Mouse (Mus musculus) heart, embryonic 16.5 days (tissue): ENCODE data around the gene Zfp687. TPM values are rescaled to one million over a fixed set of nuclear protein-coding genes. Genes with fewer than 3 reads are reported as not detected.

ENCODE experiments used
- ATAC-seq: fragments of 200-750 bp; cut with Nextera tagmentation; replicated peaks from 2 replicates; pipeline ENCODE4 v1.8.0; 2017; ENCODE audit warnings: moderate number of reproducible peaks; ENCODE audit not compliant: insufficient read depth, low FRiP score; ENCODE audit errors: extremely low read depth
- H3K27ac ChIP-seq: fragments of 300-500 bp; sonication (generic); 2 replicates; pipeline ENCODE4 v1.5.1; 2014; ENCODE audit warnings: mild to moderate bottlenecking, low read length, control low read depth, moderate library complexity
- H3K27me3 ChIP-seq: fragments of 300-500 bp; sonication (generic); 2 replicates; pipeline ENCODE4 v1.6.1; 2014; ENCODE audit warnings: low read length, mixed read lengths; ENCODE audit not compliant: control insufficient read depth, insufficient read depth
- H3K36me3 ChIP-seq: fragments of 300-500 bp; sonication (generic); 2 replicates; pipeline ENCODE4 v1.6.1; 2014; ENCODE audit not compliant: control insufficient read depth, insufficient read depth
- H3K4me1 ChIP-seq: fragments of 300-500 bp; sonication (generic); 2 replicates; pipeline ENCODE4 v1.6.1; 2014; ENCODE audit warnings: low read length, mixed read lengths; ENCODE audit not compliant: control insufficient read depth, insufficient read depth
- H3K4me2 ChIP-seq: fragments of 300-500 bp; sonication (generic); 2 replicates; pipeline ENCODE4 v1.6.1; 2014; ENCODE audit warnings: low read depth, mild to moderate bottlenecking, control low read depth, low read length
- H3K4me3 ChIP-seq: fragments of 300-500 bp; sonication (generic); 2 replicates; pipeline ENCODE4 v1.5.1; 2014; ENCODE audit warnings: mild to moderate bottlenecking, control low read depth, low read length
- H3K9ac ChIP-seq: fragments of 300-500 bp; sonication (generic); 2 replicates; pipeline ENCODE4 v1.6.1; 2014; ENCODE audit warnings: low read length, control low read depth
- H3K9me3 ChIP-seq: fragments of 300-500 bp; sonication (generic); replicated peaks from 2 replicates; pipeline ENCODE4 v1.6.1; 2016; ENCODE audit warnings: low read length; ENCODE audit not compliant: control insufficient read depth
- WGBS: fragments of 180-500 bp; shearing (Covaris S2); extraction: QIAGEN DNeasy Blood & Tissue Kit; methylation state at CpG from one replicate; pipeline ENCODE4 v1.1.7; 2014; 5-methylcytosine and 5-hydroxymethylcytosine counted together
- polyA plus RNA-seq: library from polyadenylated mRNA; unstranded; fragments of >200 nt; fragmentation: Nextera tagmentation; extraction: Ambion mirVana; gene quantifications from 2 replicates; pipeline ENCODE4 v1.2.1, GENCODE M21; 2015

Gene Zfp687
- polyA plus RNA-seq, 1 experiment from 2014 or later, result 16.4 TPM

DNA sequence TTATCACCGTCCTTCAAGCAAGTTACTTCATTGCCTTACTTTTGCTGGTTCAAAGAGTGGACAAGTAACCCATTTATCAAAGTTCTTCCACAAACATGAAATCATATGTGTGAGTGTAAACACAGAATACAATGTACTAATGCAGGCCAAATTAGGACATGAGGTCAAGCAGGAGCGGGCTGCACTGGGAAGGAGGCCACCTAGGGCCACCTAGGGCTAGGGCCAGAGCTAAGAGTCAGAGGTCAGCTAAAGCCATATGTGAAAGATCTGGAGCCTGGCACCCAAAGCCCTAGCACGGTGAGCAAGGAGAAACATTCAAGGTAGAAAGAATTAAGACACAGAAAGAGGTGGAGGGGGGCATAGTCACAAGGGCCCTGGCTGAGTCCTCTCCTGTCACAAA lies 2.3 kb downstream of the Zfp687 start:
- Histone ChIP-seq H3K27ac (no peak overlapping the region), H3K4me1 (peaks cover 17% of the 10 kb centered on the region), H3K4me2 (no peak overlapping the region), H3K27me3 (no peaks in the 10 kb centered on the region), H3K9ac (no peak overlapping the region), H3K36me3 (peaks cover 30% of the 10 kb centered on the region), H3K9me3 (no peaks in the 10 kb centered on the region), H3K4me3 (no peak overlapping the region)
- ATAC-seq, result no peak
- whole genome bisulfite sequencing, result 88% methylated on average over 3 of the region's 3 CpGs

DNA sequence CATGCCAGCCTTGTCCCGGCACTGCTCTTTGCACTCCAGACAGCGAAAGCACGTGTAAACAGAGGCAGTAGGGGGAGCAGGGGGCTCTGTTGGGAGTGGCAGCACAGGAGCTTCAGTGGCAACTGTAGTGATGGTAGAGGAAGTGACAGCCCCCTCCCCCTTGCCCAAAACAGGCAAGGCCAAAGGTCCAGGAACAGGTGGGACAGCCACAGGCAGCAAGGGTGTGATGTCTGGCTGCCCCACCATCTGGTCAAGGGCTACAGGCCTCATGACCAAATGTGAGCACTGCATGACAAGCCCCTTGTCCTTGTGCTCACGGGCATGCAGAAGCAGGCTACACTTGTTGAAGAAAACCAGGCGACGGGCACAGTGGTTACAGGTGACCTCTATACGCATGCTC lies 4.9 kb downstream of the Zfp687 start:
- peaks cover 51% of the 10 kb centered on the region for H3K36me3 ChIP-seq
- no peak overlapping the region for H3K27ac ChIP-seq
- no peak overlapping the region for H3K9ac ChIP-seq
- H3K27me3 ChIP-seq, result no peaks in the 10 kb centered on the region
- no peaks in the 10 kb centered on the region for H3K9me3 ChIP-seq
- H3K4me1 ChIP-seq, result peaks cover 12% of the 10 kb centered on the region
- no peak for ATAC-seq
- WGBS, result 76% methylated on average over 7 of the region's 7 CpGs
- H3K4me2 ChIP-seq, result no peak overlapping the region
- no peak overlapping the region for H3K4me3 ChIP-seq

GRCm38 (mm10) chr3:95007706-95008105 lies 7.5 kb downstream of the Zfp687 start:
- Histone ChIP-seq H3K36me3 (peaks cover 65% of the 10 kb centered on the region), H3K27ac (no peak overlapping the region), H3K27me3 (no peaks in the 10 kb centered on the region), H3K4me1 (no peaks in the 10 kb centered on the region), H3K9me3 (no peaks in the 10 kb centered on the region), H3K9ac (no peak overlapping the region), H3K4me3 (no peak overlapping the region), H3K4me2 (no peak overlapping the region)
- WGBS, result 85% methylated on average over 9 of the region's 9 CpGs
- no peak for ATAC-seq

DNA sequence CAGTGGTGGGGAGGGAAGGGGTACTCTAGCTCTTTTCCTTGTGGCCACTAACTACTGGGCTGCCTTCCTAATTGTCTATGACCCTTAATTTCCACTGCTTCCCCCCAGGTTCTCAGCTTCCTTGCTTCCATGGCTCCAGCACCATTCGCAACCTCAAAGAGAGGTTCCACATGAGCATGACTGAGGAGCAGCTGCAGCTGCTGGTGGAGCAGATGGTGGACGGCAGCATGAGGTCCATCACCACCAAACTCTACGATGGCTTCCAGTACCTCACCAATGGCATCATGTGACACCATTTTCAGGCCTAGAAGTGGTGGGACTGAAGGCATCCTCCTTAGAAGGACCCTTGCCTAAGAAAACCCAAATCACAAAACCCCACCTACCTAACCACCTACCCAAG lies 9.6 kb downstream of the Zfp687 start:
- Histone ChIP-seq H3K36me3 (peaks cover 66% of the 10 kb centered on the region), H3K4me3 (no peak overlapping the region), H3K4me2 (no peak overlapping the region), H3K27me3 (no peaks in the 10 kb centered on the region), H3K27ac (no peak overlapping the region), H3K9ac (no peak overlapping the region), H3K4me1 (no peaks in the 10 kb centered on the region), H3K9me3 (no peaks in the 10 kb centered on the region)
- no peak for ATAC-seq
- 87% methylated on average over 3 of the region's 3 CpGs for WGBS

DNA sequence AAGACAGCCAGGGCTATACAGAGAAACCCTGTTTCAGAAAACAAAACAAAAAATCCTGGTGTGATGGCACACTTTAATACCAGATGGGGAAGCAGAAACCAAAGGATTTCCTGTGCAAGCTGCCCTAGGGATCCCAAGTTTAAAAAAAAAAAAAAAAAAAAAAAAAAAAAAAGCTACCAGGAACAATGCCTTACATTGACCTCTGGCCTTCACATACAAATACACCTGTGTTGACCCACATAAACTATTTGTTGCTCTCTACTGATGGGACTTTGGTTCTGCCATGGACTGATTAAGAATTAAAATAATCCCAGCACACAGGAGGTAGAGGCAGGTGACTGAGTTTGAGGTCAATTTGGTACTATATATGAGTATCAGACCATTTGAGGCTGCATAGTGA lies 12.0 kb downstream of the Zfp687 start:
- no peaks in the 10 kb centered on the region for H3K9me3 ChIP-seq
- no peaks in the 10 kb centered on the region for H3K4me1 ChIP-seq
- no peaks in the 10 kb centered on the region for H3K27me3 ChIP-seq
- no peak overlapping the region for H3K4me3 ChIP-seq
- no peak overlapping the region for H3K27ac ChIP-seq
- H3K36me3 ChIP-seq, result peaks cover 70% of the 10 kb centered on the region
- no peak for ATAC-seq
- H3K9ac ChIP-seq, result no peak overlapping the region
- H3K4me2 ChIP-seq, result no peak overlapping the region

DNA sequence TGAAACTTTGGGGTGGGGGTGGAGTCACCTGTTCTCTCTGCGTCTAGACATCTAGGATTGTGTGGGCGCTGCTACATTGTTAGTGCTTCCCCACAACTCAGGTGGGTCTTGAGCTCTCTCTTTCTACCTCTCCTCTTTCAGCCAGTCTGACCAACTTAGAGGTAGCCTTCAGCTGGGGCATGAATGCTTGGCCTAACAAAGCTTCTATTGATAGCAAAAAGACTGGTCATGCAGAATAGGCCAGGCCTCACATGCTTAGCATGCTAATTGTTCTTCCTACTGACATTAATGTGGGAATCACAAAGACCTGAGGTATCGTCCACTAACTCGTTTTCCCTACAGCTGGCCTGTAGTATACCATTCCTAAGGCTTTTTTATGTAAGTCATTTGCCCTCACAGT lies 12.7 kb downstream of the Zfp687 start:
- Histone ChIP-seq H3K27me3 (no peaks in the 10 kb centered on the region), H3K4me2 (no peak overlapping the region), H3K36me3 (peaks cover 63% of the 10 kb centered on the region), H3K4me3 (no peak overlapping the region), H3K9ac (no peak overlapping the region), H3K4me1 (no peaks in the 10 kb centered on the region), H3K27ac (no peak overlapping the region), H3K9me3 (no peaks in the 10 kb centered on the region)
- ATAC-seq, result no peak
- 85% methylated on average over 4 of the region's 4 CpGs for WGBS

DNA sequence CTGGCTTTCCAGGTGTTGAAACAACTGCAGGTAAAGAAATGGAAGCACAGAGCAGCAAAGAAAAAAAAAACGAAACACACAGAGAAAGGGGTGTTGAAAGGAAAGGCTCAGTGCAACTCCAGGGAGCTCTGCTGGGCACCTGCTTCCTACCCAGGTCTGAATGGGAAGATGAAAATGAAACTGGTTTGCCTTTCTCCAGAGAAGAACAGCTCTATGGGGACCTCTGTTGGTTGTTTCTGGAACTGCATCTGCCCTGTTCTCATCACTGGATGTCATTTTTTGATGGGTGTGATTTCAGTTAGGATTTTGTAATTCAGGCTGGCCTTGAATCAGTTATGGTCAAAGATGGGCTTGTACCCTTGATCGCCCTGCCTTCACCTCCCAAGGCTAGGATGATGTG lies 18.3 kb downstream of the Zfp687 start:
- ATAC-seq, result no peak
- WGBS, result 27% methylated on average over 2 of the region's 2 CpGs
- H3K36me3 ChIP-seq, result peaks cover 52% of the 10 kb centered on the region

GRCm38 (mm10) chr3:94989159-94989761 lies 26.0 kb downstream of the Zfp687 start:
- Histone ChIP-seq H3K27ac (0 out of 2 replicates have a peak overlapping the region, but pooled peaks have one; percentile 35), H3K4me2 (peak overlapping the region; percentile 17; the same call in 1 of the 2 replicates), H3K4me3 (no peak overlapping the region), H3K9ac (no peak overlapping the region), H3K9me3 (no peaks in the 10 kb centered on the region), H3K4me1 (peaks cover 43% of the 10 kb centered on the region), H3K27me3 (no peaks in the 10 kb centered on the region), H3K36me3 (peaks cover 21% of the 10 kb centered on the region)
- WGBS, result 18% methylated on average over 9 of the region's 9 CpGs
- peak; percentile 14; the same call in 1 of the 2 replicates for ATAC-seq

More for the DNA sequence above, 18.3 kb downstream of the Zfp687 start:
- Histone ChIP-seq H3K9me3 (no peaks in the 10 kb centered on the region), H3K27me3 (no peaks in the 10 kb centered on the region), H3K4me3 (no peak overlapping the region), H3K9ac (no peak overlapping the region), H3K4me2 (no peak overlapping the region), H3K27ac (no peak overlapping the region), H3K4me1 (peaks cover 3% of the 10 kb centered on the region; the same call in 1 of the 2 replicates)

GRCm38 (mm10) chr3:94987578-94987977 lies 27.7 kb downstream of the Zfp687 start:
- Histone ChIP-seq H3K27ac (peak overlapping the region; percentile 38), H3K4me1 (peaks cover 43% of the 10 kb centered on the region), H3K27me3 (no peaks in the 10 kb centered on the region), H3K36me3 (peaks cover 17% of the 10 kb centered on the region), H3K4me2 (no peak overlapping the region), H3K9ac (no peak overlapping the region), H3K4me3 (no peak overlapping the region), H3K9me3 (no peaks in the 10 kb centered on the region)
- peak; percentile 86 for ATAC-seq
